Mouse (Mus musculus) cerebral cortex, adult 2 months (tissue): ENCODE results near the gene Rwdd2b.

Experiments used
- WGBS: fragments of 180-500 bp; shearing (Covaris S2); methylation state at CpG from one replicate; pipeline ENCODE4 v1.1.7; 2018; 5-methylcytosine and 5-hydroxymethylcytosine counted together

Rwdd2b gene

DNA sequence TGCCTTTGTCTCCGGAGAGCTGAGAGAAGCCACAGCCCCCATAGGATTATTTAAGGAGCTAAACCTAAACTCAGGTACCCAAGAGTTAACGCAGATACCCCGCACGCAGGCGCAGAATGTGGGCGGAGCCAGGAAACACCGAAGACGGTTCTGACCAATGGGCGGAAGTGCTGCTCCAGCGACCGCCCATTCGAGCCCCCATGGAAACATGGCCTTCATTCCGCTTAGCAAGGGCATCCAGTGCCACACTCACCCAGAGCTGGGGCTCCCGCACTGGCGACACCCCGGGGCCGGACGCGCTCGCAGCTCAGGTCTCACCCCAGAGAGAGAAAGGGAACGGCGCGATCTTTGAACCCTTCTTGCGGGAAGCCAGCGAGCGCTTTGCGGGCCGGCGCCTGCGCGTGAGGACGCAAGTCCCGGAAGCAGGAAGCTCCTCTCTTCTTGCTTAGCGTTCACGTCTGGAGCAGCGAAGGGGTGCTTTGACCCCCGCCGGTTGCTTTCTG, at the start of gene Rwdd2b:
Gene Rwdd2b (minus strand): TSS at position 390 of the 503 bp plus-strand sequence.
- 0% methylated on average over 38 of the region's 38 CpGs for WGBS

DNA sequence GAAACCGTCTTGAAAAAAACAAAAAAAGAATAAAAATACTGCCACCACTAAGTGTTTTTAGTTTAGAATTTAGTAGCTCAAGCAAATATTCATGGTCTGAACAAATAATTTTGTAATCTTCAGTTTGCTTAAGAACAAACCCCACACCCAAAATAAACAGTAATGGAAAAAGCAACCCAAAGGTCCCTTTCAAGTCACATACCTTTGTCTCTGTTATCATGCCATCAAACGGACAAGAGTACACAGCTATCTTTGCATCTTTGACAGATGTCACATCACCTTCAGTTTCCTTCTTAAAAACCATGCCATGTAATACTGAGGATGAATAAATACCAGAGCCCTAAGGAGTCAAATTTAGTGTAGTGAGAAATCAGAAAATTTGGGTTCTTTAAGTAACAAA, 48.2 kb upstream of the Rwdd2b start:
- 87% methylated on average over 2 of the region's 2 CpGs for WGBS

DNA sequence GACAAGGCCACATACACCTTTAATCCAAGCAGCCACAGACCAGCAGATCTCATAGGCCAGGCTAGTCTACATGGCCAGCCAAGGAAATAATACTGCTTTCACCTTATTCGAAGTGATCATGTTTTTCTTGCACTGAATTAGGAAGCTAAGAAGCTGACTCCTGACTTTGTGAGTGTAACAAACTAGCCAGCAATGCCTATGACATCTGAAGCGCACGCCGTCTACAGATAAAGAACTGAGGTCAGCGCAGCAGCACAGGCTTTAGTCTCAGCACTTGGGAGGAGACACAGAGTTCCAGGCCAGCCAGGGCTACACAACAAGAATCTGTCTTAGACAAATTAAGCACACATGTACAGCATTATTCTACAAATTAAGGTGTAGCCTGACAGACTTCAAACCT, 46.4 kb upstream of the Rwdd2b start:
- 91% methylated on average over 5 of the region's 5 CpGs for WGBS

DNA sequence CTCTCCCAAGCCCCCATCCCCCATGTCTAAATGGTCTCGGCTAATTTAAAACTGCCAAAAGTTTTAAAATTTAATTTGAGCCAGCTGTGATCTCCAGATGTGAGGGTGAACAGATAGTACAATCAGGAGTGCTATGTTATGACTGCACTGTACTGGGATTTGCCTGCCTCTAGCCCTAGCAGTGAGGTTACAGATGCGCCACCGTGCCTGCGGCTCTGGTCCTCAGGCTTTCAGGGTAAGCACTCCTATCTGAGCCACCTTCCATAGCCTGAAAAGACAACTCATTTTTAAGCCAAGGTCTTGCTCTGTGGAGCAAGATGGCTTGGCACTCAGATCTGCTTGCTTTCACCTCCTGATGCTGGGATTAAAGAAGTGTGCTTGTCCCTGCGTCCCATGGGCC, 44.0 kb upstream of the Rwdd2b start:
- WGBS: 86% methylated on average over 5 of the region's 5 CpGs

DNA sequence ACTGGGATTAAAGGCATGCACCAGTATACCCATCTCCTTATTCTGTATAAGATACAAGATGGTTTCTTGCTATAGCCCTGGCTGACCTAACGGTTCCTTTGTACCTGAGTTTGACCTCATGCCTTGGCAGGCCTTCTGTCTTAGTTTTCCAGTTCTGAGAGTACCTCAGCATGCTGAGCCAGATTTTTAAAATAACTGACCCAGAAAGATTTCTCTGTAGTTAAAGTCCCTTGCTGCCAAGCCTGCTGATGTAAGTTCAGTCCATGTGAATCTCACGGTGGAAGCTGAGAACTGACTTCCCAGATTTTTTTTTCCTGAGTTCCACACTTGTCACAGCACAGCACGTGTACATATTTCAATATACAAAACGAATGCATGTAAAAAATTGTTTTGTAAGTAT, 30.2 kb upstream of the Rwdd2b start:
- 66% methylated on average over 4 of the region's 4 CpGs for WGBS

DNA sequence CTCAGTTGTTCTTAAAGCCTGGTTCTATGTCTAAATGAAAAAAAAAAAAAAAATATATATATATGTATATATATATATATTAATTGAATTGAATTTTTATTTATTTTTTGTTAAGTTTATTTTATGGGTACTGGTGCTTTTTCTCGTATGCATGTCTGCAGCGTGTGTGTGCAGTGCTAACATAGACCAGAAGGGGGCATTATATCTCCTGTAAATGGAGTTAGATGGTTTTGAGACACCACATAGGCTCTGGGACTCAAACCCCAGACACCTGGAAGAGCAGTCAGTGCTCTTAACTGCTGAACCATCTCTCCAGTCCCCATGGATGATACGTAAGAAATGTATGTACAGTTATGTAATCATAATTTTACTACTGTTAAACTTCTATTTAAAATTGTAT, 18.4 kb upstream of the Rwdd2b start:
- 94% methylated on average over 3 of the region's 3 CpGs for WGBS

DNA sequence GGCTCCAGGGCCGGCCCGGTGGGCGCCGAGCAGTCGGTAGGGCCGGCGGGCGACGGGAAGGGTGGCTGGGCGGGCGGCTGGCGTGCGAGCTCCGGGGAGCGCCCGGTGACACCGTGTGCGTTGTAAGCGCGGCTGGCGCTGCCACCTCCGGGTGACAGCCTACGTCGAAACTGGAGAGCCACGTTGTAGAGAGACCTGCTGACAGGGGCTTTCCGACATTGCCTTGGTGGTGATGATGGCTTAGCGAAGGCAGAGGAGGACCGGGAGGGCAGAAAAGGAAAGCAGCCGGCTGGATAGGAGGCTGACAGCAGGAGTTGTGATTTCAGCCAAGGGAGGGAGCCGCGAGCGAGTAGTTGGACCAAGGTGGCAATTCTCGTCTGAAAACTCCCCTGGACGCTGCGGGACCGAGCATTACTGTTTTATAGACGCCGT, 14.8 kb upstream of the Rwdd2b start:
- under 1% methylated on average over 38 of the region's 38 CpGs for WGBS

DNA sequence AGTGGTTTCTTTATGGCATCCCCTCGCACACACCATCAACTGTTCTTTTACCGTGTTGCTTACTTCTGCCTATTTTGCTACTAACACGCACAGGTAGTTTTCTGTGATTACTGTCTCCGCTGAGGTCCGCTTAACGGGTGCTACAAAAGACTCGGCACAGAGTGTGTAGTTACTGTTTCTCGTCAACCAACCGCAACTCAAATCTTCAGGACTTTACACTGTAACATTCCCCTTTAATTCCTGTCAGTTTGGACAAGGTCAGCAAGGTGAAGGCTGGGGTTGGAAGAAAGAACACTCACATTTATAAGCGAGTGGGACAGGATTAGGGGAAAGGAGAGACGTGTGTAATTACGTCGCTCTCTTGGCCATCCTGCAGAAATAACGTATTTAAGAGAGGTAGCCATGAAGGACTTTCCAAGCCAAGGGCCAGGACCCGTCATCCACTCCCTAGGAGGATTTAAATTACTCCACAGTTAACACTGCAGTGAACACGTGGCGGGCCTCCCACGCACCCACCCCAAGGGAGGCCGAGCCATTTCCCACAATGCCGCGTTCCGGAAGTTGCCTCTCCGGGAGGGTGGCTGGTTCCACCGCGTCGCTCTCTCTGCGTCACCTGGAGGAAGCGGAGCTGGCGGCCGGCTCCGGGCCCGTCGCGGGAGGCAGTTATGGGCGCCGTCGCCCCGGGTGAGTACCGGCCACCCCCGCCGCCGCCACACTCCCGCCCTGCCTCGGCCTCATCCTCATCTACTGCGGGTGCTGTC, 14.2 kb upstream of the Rwdd2b start, which contains the start of gene Usp16:
Gene Usp16 (plus strand): TSS at position 285 of the 761 bp plus-strand sequence.
- 6% methylated on average over 45 of the region's 45 CpGs for WGBS

DNA sequence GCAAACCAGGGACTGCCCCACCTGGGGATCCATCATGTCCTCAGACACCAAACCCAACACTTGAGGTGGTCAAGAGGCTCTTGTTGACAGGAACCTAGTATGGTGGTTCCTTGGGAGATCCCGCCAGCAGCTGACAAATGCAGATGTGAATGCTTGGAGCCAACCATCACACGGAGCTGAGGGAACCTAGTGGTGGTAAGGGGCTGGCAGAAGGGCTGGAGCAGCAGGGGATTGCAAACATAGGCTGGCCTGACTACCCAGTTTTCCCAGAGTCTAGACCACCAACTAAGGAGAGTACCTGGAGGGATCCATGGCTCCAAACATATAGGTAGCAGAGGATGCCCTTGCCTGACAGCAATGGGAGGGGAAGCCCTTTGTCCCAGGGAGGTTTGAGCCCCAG, 12.9 kb upstream of the Rwdd2b start:
- 87% methylated on average over 2 of the region's 2 CpGs for WGBS

DNA sequence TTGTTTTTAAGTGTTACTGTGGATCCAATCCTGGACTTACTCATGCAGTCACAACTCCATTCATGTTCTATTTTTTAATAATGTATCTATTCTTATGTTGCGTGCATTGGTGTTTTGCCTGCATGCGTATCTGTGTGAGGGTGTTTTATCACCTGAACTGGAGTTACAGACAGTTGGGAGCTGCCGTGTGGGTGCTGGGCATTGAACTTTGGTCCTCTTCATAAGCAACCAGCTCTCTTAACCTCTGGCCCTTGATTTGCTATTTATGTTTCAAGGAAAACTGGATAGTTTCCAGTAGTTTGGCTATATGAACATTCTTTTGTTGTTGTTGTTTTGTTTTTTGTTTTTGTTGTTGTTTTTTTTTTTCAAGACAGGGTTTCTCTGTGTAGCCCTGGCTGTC, 5.2 kb upstream of the Rwdd2b start:
- 95% methylated on average over 3 of the region's 3 CpGs for WGBS

DNA sequence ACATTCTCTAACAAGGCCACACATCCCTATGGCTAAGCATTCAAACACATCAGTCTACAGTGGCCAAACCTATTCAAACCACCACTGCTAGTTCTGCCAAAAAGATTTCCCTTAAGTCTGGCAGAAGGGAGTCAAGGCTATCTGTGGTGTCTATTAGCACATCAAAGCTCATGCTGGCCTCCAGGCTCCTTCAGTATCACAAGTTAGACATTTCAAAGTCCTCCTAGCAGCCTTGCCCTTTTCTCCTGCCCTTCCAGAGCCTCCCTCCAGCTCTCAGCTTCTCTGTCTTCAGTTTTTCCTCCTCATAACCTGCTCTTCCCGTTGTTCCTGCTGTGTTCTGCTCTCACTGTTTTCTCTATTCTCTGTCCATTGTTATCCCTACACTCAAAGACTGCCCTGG, 3.7 kb upstream of the Rwdd2b start:
- WGBS: 39% methylated on average over 1 of the region's 1 CpGs

DNA sequence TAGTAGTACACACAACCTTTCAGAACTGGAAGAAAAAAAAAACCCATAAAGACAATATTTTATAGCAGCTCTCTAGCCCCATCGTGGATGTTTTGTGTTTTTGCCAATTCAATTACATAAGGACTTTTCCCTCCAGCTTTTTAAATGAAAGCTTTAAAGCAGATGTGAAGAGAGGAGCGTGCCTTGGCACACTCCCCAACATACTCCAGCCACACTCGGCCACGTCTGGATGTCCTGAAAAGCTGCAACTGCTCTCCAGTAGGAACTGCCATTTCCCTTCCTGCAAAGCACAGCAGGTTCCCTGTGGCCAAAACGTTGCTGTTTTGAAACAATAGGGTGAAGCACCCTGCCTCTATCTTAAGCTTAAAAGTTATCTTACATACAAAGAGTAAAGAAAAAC, 1.9 kb upstream of the Rwdd2b start:
- WGBS: 28% methylated on average over 5 of the region's 5 CpGs

DNA sequence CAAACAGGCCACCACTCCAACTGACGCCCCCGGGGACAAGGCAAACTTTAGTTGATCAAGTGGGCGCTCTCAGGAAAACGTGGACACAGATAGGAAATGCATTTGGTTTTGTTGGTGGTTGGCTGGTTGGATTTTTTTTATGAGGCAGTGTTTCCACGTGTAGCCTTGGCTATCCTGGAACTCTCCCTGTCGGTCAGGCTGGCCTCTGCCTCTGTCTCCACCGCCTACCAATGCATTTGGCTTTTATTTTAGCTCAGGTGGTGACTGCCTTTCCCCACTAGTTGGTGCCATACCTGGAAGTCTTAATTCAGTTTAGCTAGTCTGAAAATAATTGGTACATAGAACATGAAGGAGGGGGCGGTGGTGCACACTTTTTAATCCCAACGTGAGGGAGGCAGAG, 716 bp upstream of the Rwdd2b start:
- WGBS: 20% methylated on average over 9 of the region's 9 CpGs

DNA sequence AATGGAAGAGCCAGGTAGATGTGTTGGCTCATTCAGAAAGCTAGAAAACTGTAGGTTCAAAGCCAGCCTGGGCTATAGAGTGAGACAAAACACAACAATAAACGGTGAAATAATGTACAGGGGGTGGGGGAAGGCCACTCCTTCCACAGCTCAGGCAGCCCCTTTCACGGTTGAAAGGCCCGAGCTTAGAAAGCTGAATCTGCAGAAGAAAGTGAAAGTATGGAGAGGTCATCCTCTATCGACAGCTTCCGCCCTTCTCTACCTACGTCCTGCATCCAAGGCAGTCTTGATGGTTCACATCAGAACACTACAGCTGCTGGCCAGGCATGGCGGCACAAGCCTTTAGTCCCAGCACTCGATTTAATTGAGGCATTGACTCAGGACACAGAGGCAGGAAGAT, 1.7 kb downstream of the Rwdd2b start:
- WGBS: 92% methylated on average over 8 of the region's 8 CpGs

DNA sequence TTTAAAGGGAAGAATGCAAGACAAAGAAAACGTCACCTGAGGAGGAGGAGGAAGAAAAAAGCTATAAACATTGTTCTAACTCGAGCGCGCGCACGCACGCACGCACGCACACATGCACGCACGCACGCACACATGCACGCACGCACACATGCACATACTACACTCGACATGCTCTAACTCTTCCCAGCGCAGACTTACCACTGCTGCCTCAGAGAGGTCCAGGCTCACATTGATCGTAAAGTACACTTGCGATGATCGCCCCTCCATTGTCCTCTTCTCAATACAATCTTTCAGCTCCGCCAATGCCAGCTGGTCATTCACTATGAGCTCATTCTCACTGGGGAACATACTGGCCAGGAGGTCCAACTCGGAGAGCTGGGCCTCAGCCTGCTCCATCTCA, 3.3 kb downstream of the Rwdd2b start:
- 92% methylated on average over 21 of the region's 21 CpGs for WGBS

DNA sequence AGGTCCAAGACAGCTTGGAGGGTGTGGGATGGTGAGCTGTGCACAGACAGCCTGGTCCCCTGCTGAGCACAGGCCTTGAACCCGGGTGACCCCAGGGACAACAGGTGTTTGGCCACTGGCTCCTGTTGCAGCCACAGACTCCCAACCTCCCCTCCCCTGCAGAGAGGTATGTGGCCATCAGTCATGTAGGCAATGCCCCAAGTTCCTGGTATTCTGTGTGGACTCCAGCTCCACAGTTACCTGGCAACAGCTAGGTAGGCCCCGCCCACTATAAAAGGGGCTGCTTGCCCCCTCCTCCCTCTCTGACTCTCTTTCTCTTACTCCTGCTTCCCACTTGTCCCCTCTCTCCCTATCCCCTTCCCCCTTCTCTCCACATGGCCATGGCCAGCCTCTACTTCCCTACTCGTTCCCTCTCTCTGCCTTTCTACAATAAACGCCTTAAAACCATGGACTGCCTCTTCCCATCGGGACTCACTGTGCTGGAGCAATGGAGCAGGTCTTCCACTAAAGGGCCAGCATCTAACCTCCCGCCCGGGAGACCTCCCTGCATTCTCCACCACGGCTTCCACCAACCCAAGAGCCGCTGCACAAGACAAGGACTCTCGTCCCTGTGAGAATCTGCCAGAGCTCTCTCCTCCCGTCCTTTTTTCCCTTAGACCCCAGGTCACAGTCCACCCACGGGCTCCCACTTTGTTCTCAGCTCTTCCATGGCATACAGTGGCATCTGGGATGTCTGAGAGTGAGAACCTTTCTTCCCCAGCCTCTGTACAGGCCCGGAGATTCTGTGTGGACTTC, 4.8 kb downstream of the Rwdd2b start:
- whole genome bisulfite sequencing: 90% methylated on average over 13 of the region's 13 CpGs

DNA sequence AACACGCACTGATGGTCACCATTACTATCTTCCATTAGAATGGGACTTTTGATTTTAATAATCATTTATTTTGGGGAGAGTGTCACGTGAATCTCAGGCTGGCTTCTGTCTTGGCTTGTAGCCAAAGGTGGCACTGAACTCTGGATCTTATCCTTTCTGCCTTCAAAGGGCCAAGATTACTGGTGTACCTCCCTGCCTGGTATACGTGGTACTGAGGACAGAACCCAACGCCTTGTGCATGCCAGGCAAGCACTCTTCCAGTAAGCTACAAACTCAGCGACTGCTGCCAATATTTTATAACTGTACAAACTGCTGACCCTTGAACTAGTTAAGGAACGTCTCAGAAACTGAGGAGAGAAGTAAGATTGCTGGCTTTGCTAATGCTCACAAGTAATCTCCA, 5.4 kb downstream of the Rwdd2b start:
- WGBS: 82% methylated on average over 6 of the region's 6 CpGs

DNA sequence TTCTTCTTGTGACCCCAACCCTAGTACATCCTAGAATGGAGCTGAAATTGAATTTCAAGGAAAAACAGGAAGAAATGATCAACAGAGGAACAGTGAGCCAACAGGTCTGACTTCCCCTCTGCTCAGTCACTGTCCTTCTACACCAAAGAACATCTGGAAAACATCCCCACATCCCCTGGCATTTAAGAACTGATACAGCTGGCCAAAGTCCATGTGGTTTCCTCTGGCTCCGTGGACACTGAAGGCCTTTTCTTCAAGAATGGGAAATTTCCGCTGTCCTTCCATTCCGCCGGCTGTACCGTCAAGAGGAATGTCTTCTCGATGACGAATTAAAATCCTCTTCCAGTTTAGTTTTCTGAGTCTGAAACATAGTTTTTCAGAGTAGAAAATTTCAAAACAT, 6.1 kb downstream of the Rwdd2b start:
- 89% methylated on average over 7 of the region's 7 CpGs for WGBS

DNA sequence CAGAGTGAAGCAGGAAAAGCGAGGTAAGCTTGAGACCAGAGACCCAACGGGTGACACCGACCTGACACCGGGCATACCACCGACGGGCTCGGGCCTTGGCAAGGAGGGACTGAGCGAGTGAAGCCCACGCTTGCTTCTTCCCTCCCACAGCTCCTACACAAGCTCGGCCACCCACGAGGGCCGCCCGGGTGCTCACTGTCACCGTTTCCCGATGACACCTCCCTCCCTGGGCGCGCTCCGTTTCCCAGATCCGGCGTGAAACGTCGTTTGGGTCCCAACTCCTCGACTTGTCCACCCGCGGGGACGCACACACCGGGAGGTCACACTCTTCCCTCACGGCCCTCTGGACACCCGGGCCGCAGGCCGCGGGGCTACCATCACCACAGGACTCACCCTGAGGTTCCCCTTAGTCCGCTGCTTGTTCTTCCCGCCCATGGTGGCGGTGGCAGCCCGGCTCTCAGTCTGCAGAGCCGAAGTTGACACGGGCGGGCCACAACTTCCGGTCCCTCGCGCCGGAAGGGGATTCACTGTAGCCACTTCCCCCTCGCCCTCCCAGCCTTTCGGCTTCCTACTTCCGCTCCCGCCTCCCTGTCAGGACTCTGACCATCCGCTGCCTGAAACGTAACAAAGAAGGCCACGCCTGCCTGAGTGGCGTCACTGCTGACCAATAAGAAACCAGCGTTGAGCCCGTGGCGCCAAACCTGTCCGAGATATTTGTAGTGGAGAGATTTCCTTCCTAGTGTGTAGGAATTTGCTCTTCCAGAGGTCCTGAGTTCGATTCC, 8.1 kb downstream of the Rwdd2b start, which contains the start of gene Ltn1:
Gene Ltn1 (minus strand): TSS at position 580 of the 782 bp plus-strand sequence.
- under 1% methylated on average over 56 of the region's 56 CpGs for WGBS

DNA sequence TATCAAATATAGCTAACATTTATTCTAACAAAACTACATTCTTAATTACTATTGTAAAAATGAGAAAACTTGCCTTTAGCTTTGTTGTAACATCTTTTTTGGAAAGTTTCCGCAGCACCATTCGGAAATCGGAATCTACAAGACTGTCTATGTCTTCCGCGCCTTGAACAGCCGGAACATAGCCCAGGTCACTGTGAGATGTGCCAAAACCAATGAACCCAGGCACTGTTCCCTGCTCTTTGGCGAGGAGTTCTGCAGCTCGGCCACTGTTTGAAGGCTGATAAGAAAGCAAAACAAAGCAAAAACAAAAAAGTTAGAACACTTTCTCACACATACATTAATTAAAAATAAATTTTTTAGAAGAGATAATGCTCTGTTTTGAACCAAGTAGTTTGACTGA, 12.9 kb downstream of the Rwdd2b start:
- WGBS: 89% methylated on average over 8 of the region's 8 CpGs

DNA sequence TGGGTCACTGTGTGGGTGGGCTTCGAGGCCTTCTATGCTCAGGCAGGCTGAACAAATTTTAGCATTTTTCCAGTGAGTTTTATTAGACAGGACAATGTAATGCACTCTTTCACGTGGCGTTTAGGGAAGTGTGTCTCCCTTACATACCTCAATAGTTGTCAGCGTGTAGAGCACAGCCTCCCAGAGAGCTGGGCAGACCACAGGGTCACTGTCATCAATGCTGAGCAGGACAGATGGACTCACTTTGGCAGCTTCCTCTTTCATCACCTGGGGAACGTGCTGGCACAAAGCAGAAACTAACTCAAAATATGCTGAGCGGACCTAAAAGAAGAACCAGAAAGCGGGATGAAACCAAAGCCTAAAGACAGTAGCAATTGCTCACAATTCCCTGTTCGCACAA, 19.7 kb downstream of the Rwdd2b start:
- 72% methylated on average over 8 of the region's 8 CpGs for WGBS

DNA sequence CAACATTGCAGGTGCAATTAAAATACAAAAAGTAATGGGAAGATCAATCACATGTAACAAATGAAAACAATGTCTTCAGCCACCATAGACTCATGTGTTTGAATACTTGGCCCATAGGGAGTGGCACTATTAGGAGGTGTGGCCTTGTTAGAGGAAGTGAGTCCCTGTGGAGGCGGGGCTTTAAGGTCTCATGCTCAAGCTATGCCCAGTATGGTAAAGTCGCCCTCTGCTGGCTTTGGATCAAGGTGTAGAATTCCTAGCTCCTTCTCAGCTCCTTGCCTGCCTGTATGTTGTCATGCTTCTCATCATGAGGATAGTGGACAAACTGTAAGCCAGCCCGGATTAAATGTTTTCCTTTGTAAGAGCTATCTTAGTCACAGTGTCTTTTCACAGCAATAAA, 35.4 kb downstream of the Rwdd2b start:
- 87% methylated on average over 3 of the region's 3 CpGs for WGBS
